Mouse (Mus musculus): Measurements from ENCODE around the gene Tnrc6c. TPM values are rescaled to one million over a fixed set of nuclear protein-coding genes. Genes with fewer than 3 reads are reported as not detected.

Gene Tnrc6c
- polyA plus RNA-seq, 1 experiment from 2014 or later: 15.2 TPM

DNA sequence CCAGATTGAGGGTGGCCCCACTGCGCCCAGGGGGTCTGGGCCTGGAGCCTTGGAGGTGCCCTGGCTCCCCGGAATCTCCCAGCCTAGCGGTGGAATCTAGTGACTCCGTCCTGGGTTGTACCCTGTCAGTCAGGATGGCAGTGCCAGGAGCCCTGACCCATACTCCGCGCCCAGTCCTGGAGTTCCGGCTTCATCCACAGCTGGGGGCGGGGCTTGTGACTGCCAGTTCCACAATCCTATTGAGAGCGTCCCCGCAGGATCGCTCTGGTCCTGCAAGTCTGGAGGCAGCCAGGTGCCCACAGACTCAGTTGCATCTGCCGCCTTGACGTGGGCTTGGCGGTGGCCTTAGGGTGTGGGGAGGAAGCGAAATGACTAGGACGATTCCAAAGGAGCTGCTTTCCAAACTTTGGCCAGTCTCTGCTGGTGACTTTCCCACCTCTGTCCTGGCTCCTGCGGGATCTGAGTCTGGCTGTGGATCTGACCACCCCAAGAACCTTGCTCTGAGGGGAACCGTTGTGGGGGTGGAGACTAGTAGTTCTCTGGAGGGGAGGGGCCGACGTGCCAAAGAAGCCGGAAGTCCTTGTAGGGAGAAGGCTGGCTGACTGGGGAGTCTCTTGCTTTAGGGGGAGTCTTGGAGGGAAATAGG lies 156.4 kb downstream of the Tnrc6c start:
- H3K4me3 ChIP-seq: peak overlapping the region; percentile 86
- WGBS: under 1% methylated on average over 21 of the region's 21 CpGs
- H3K27me3 ChIP-seq (replicated peaks; ENCODE audit: low read depth, poor library complexity, severe bottlenecking): no peaks in the 10 kb centered on the region; the same call in 1 of the 2 replicates
- no peaks in the 10 kb centered on the region for H3K9me3 ChIP-seq
- H3K27ac ChIP-seq (replicated peaks): peak overlapping the region; percentile 78
- peaks cover 28% of the 10 kb centered on the region for H3K4me1 ChIP-seq
- peak; percentile 84 for DNase-seq (ENCODE audit: low spot score)
- H3K36me3 ChIP-seq (replicated peaks): peaks cover 41% of the 10 kb centered on the region

Other genes starting within 250 kb of the Tnrc6c start
- gene Gm11733, start 169.9 kb upstream of the Tnrc6c start, polyA plus RNA-seq (2016; fragmentation: Nextera tagmentation; extraction: Ambion mirVana): 0.06 TPM in 2 replicates
- gene Tmc8, start 127.8 kb downstream of the Tnrc6c start, polyA plus RNA-seq (2016; fragmentation: Nextera tagmentation; extraction: Ambion mirVana): 1.2 and 1.4 TPM in 2 replicates
- 16.6 and 19.8 TPM in 2 replicates for gene Tmc6, start 127.9 kb downstream of the Tnrc6c start, polyA plus RNA-seq (2016; fragmentation: Nextera tagmentation; extraction: Ambion mirVana)
- 0.69 and 1.4 TPM in 2 replicates for gene 6030468B19Rik, start 143.4 kb downstream of the Tnrc6c start, polyA plus RNA-seq (2016; fragmentation: Nextera tagmentation; extraction: Ambion mirVana)
- gene Gm20708, start 155.4 kb downstream of the Tnrc6c start, polyA plus RNA-seq (2016; fragmentation: Nextera tagmentation; extraction: Ambion mirVana): 0.28 and 0.41 TPM in 2 replicates
- 27.7 and 29.9 TPM in 2 replicates for gene Syngr2, start 155.4 kb downstream of the Tnrc6c start, polyA plus RNA-seq (2016; fragmentation: Nextera tagmentation; extraction: Ambion mirVana)
- 3.5 and 4.8 TPM in 2 replicates for gene Afmid, start 171.6 kb downstream of the Tnrc6c start, polyA plus RNA-seq (2016; fragmentation: Nextera tagmentation; extraction: Ambion mirVana)
- 156 and 161 TPM in 2 replicates for gene Tk1, start 171.8 kb downstream of the Tnrc6c start, polyA plus RNA-seq (2016; fragmentation: Nextera tagmentation; extraction: Ambion mirVana)
- gene Birc5, start 195.0 kb downstream of the Tnrc6c start, polyA plus RNA-seq (2016; fragmentation: Nextera tagmentation; extraction: Ambion mirVana): 405 and 416 TPM in 2 replicates
- gene Tmem235, start 206.5 kb downstream of the Tnrc6c start, polyA plus RNA-seq (2016; fragmentation: Nextera tagmentation; extraction: Ambion mirVana): 0.10 TPM in 1 of 2 replicates, not detected in the other
- gene Tha1, start 219.2 kb downstream of the Tnrc6c start, polyA plus RNA-seq (2016; fragmentation: Nextera tagmentation; extraction: Ambion mirVana): 2.5 and 3.1 TPM in 2 replicates